Mouse (Mus musculus) lung, embryonic 14.5 days (tissue): ENCODE data around the gene Aff4. TPM values are rescaled to one million over a fixed set of nuclear protein-coding genes. Genes with fewer than 3 reads are reported as not detected.
"Not testable (repeated sequence)": the region's sequence is repeated elsewhere in the genome, so short reads cannot be mapped to it uniquely, and the experiment has no call there.

Experiments used
- ATAC-seq: fragments of 200-750 bp; cut with Nextera tagmentation; 2 replicates; pipeline ENCODE4 v1.8.0; 2017; ENCODE audit warnings: mild to moderate bottlenecking, moderate TSS enrichment, moderate library complexity; ENCODE audit not compliant: insufficient read depth
- DNase-seq: peaks from one replicate; pipeline ENCODE4 v3.0.0-alpha.2; 2015
- H3K27ac ChIP-seq: fragments of 300-500 bp; sonication (generic); 2 replicates; pipeline ENCODE4 v1.5.1; 2014; ENCODE audit warnings: low read depth, mild to moderate bottlenecking, moderate library complexity
- H3K27me3 ChIP-seq: fragments of 300-500 bp; sonication (generic); 2 replicates; pipeline ENCODE4 v1.6.1; 2014; ENCODE audit warnings: low read length, control low read depth; ENCODE audit not compliant: insufficient read depth
- H3K36me3 ChIP-seq: fragments of 300-500 bp; sonication (generic); 2 replicates; pipeline ENCODE4 v1.6.1; 2014; ENCODE audit warnings: control low read depth; ENCODE audit not compliant: insufficient read depth
- H3K4me1 ChIP-seq: fragments of 300-500 bp; sonication (generic); 2 replicates; pipeline ENCODE4 v1.6.1; 2014; ENCODE audit warnings: antibody characterized with exemption, control low read depth; ENCODE audit not compliant: insufficient read depth
- H3K4me2 ChIP-seq: fragments of 300-500 bp; sonication (generic); 2 replicates; pipeline ENCODE4 v1.6.1; 2014; ENCODE audit warnings: mild to moderate bottlenecking
- H3K4me3 ChIP-seq: fragments of 300-500 bp; sonication (generic); 2 replicates; pipeline ENCODE4 v1.5.1; 2014; ENCODE audit warnings: low read depth, low read length
- H3K9ac ChIP-seq: fragments of 300-500 bp; sonication (generic); 2 replicates; pipeline ENCODE4 v1.6.1; 2014
- H3K9me3 ChIP-seq: fragments of 300-500 bp; sonication (generic); 2 replicates; pipeline ENCODE4 v1.6.1; 2016; ENCODE audit warnings: low read depth, low read length, control low read depth
- CTCF ChIP-seq: IDR thresholded peaks from 2 replicates; pipeline ENCODE4 v1.5.1; 2016; ENCODE audit warnings: antibody characterized with exemption, low read depth
- WGBS: fragments of 180-500 bp; shearing (Covaris S2); extraction: QIAGEN DNeasy Blood & Tissue Kit; methylation state at CpG from one replicate; pipeline ENCODE4 v1.1.7; 2014; 5-methylcytosine and 5-hydroxymethylcytosine counted together
- polyA plus RNA-seq: library from polyadenylated mRNA; unstranded; fragments of >200 nt; fragmentation: Nextera tagmentation; extraction: Ambion mirVana; gene quantifications from 2 replicates; pipeline ENCODE4 v1.2.1, GENCODE M21; 2014

Aff4 gene
- polyA plus RNA-seq, 1 experiment from 2014 or later: 56.5 TPM

DNA sequence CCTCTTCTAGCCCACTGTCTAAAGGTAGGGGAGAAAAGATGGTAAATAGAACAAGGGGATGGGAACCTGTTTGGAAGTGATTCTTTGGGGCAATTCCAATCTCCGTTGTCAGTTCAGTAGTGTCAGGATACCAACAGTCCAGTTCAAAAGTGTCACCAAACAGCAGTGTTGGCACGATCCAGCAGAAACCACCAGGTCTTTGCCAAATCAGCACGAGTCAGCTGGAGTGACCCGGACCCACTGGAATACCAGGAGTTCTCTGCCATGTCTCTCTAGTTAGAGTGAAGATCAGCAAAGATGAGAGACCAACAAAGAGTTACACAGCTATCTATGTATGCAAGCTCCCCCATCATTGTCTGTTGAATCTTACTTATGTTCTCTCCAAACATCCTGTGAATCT lies 63.2 kb downstream of the Aff4 start:
- H3K4me3 ChIP-seq: no peak overlapping the region
- no peaks in the 10 kb centered on the region for H3K9me3 ChIP-seq
- no peak for DNase-seq
- peaks cover 92% of the 10 kb centered on the region for H3K36me3 ChIP-seq
- no peak overlapping the region for H3K9ac ChIP-seq
- TF ChIP-seq CTCF: no peak
- no peak overlapping the region for H3K27ac ChIP-seq
- ATAC-seq: no peak
- H3K4me1 ChIP-seq: no peaks in the 10 kb centered on the region
- WGBS: 95% methylated on average over 4 of the region's 4 CpGs
- H3K4me2 ChIP-seq: no peak overlapping the region
- H3K27me3 ChIP-seq: no peaks in the 10 kb centered on the region

DNA sequence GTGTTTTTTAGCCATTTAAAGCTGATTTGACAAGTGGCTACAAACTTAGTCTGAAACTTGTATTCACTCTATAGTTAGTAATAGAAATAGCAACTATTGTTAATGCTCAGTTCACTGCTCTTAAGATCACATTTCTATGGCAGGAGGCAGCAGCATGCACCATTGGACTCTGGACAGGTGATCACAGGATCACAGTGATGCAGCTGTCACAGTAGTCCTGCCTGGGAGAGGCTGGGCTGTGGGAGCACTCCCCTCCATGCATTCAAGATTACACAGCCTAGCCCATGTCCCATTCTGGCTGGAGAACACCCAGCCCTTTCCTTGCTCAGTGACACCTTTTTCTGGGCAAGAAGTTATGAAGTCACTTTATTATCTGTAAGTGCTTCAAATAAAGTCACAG lies 67.4 kb downstream of the Aff4 start:
- H3K4me1 ChIP-seq: no peaks in the 10 kb centered on the region
- H3K4me3 ChIP-seq: no peak overlapping the region
- ATAC-seq (no peak), DNase-seq (no peak)
- no peak overlapping the region for H3K4me2 ChIP-seq
- H3K9ac ChIP-seq: no peak overlapping the region
- no peak for TF ChIP-seq CTCF
- no peaks in the 10 kb centered on the region for H3K9me3 ChIP-seq
- peaks cover 66% of the 10 kb centered on the region for H3K36me3 ChIP-seq
- no peak overlapping the region for H3K27ac ChIP-seq
- no peaks in the 10 kb centered on the region for H3K27me3 ChIP-seq

DNA sequence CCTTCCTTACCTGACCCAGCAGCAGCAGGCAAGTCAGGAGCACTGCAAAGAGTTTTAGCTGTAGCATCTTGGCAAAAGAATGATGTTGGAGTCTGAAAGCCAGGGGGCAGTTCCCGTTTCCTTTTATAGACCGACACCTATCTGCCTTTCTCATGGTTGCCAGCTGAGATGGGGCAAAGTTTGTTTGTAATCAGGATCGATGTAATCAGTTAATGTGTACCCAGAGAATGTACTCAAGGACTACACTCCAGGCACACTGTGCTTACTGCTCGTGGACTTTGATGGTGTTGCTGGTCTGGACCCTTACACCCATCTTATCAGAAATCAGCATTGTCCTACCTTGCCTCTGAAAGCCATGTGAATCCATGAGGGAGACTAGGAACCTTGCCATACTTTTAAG lies 72.4 kb downstream of the Aff4 start, which contains the start of gene Leap2:
Leap2 (minus strand) TSS at position 135 of the 400 bp plus-strand sequence.
- Histone ChIP-seq H3K27me3 (no peaks in the 10 kb centered on the region), H3K9ac (no peak within 1 kb of the TSS), H3K27ac (no peak within 1 kb of the TSS), H3K4me3 (no peak within 1 kb of the TSS), H3K4me1 (no peaks in the 10 kb centered on the region), H3K4me2 (no peak within 1 kb of the TSS), H3K9me3 (no peaks in the 10 kb centered on the region), H3K36me3 (peaks cover 22% of the 10 kb centered on the region)
- no peak for ATAC-seq
- no peak for TF ChIP-seq CTCF
- DNase-seq: no peak
- WGBS: 81% methylated on average over 4 of the region's 4 CpGs

DNA sequence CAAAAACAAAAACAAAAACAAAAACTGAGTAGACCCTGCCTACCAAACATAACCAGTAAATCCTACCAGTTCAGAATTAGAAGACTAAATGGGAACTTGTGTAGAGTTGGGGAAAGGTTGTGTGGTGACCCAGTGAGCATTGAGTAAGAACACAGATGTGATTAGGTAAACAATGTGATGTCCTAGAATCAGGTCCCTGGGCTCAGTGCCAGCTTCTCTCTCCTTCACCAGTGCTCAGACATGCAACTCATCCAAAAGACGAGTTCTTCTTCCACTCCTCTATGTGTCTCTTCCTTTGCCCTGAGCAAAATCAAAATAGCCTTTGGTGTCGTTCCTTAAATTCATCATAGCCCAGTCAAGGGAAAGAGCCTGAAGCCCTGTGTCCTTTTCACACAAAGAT lies 74.2 kb downstream of the Aff4 start:
- no peak overlapping the region for H3K4me2 ChIP-seq
- H3K4me3 ChIP-seq: no peak overlapping the region
- WGBS: 68% methylated on average over 2 of the region's 2 CpGs

DNA sequence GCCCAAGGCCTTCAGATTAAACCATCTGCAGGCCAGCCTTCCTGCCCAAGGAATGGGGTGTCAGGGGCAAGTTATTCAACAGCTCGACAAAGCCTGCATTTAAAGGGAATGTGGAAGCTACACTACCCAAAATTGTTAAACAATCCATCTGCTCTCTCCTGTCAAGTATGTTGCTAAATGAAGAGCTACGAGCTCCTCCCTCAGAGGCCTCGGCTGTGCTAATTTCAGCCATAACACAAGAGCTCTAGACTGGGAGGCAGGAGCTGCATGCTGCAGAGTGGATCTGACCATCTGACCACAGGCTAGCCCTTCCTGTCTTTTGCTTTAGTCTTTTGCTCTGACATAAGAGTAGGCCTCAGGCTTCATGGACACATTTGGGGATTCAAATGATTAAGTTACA lies 74.6 kb downstream of the Aff4 start:
- Histone ChIP-seq H3K9me3 (no peaks in the 10 kb centered on the region), H3K9ac (no peak overlapping the region), H3K4me1 (peaks cover 7% of the 10 kb centered on the region), H3K4me3 (no peak overlapping the region), H3K27ac (no peak overlapping the region), H3K4me2 (no peak overlapping the region), H3K27me3 (no peaks in the 10 kb centered on the region), H3K36me3 (peaks cover 16% of the 10 kb centered on the region)
- 34% methylated on average over 3 of the region's 3 CpGs for WGBS
- no peak for DNase-seq
- TF ChIP-seq CTCF: no peak
- ATAC-seq: no peak

More for the DNA sequence above, 74.2 kb downstream of the Aff4 start:
- no peak overlapping the region for H3K27ac ChIP-seq
- DNase-seq: no peak
- peaks cover 19% of the 10 kb centered on the region for H3K36me3 ChIP-seq
- no peaks in the 10 kb centered on the region for H3K9me3 ChIP-seq
- no peak for TF ChIP-seq CTCF
- no peaks in the 10 kb centered on the region for H3K27me3 ChIP-seq
- H3K9ac ChIP-seq: no peak overlapping the region
- peaks cover 5% of the 10 kb centered on the region for H3K4me1 ChIP-seq
- no peak for ATAC-seq

DNA sequence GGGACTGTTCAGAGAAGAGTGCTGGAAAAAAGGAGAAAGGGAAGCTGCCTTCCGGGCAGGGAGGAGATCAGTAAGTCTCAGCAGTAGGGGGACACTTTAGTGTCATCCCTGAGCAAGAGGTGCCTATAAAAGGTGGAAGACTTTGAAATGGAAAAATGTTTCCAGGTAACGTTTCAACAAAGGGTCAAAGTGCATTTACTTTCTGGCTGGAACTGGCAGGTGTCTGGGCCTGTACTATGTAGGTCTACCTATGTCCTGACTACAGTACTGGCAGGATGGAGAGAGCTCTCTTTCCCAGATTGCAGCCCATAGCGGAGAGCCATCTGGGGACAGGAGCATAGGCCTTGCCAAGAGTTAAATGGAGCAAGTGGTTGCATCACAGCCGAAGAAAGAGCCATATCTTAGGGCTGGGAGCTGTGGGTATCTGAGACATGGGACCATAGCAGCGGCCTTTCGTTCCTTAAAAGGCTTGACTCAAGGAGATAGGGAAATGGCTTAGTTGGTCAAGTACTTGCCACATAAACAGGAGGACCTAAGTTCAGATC lies 75.2 kb downstream of the Aff4 start:
- no peak for TF ChIP-seq CTCF
- Histone ChIP-seq H3K4me3 (no peak overlapping the region), H3K27ac (no peak overlapping the region), H3K9ac (no peak overlapping the region), H3K36me3 (peaks cover 15% of the 10 kb centered on the region), H3K4me2 (no peak overlapping the region), H3K9me3 (no peaks in the 10 kb centered on the region), H3K4me1 (peaks cover 7% of the 10 kb centered on the region), H3K27me3 (no peaks in the 10 kb centered on the region)
- ATAC-seq: no peak
- WGBS: 80% methylated on average over 6 of the region's 6 CpGs
- DNase-seq: no peak

DNA sequence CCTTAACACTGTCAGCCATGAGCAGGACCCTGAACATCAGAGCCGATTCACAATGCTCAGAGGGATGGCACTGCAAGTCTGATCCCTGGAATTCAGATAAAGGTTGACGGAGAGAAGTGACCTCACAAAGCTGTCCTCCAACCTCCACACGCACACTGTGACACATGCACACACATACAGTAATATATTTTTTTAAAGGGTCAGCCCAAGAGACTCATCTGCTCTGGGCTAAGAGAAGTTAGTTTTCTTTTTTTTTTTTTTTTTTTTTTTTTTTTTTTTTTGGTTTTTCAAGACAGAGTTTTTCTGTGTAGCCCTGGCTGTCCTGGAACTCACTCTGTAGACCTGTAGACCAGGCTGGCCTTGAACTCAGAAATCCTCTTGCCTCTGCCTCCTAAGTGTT lies 76.3 kb downstream of the Aff4 start:
- not testable (repeated sequence) for ATAC-seq, H3K27me3 ChIP-seq, H3K27ac ChIP-seq, H3K9ac ChIP-seq, H3K4me2 ChIP-seq, DNase-seq, H3K4me1 ChIP-seq, H3K4me3 ChIP-seq, H3K9me3 ChIP-seq
- WGBS: 76% methylated on average over 3 of the region's 3 CpGs
- H3K36me3 ChIP-seq: peaks cover 11% of the 10 kb centered on the region
